Mouse (Mus musculus) gastrocnemius, postnatal 36 days (tissue): ENCODE measurements around the gene 1110017D15Rik. TPM values are rescaled to one million over a fixed set of nuclear protein-coding genes. Genes with fewer than 3 reads are reported as not detected.
"Not testable (repeated sequence)": the region's sequence is repeated elsewhere in the genome, so short reads cannot be mapped to it uniquely, and the experiment has no call there.

Experiments used
- DNase-seq, 2 experiments: peaks; one replicate each; pipeline ENCODE4 v3.0.0; 2022
- intact Hi-C: fragments of 180-260 bp; cut with DNase I; formaldehyde crosslinking; loops from one replicate; pipeline ENCODE4 v1.15.1; 2025
- total RNA-seq, 2 experiments: library from RNA; stranded (reverse); gene quantifications; 2 replicates each; pipeline ENCODE4 v1.2.3; 2021

The 1110017D15Rik gene
- total RNA-seq, 2 experiments from 2014 or later, result 0.37 TPM; not detected in 1

- intact Hi-C loops, result no loop called here
Measured at GRCm38 (mm10) chr4:41493464-41494116, 23.5 kb downstream of the 1110017D15Rik start.

GRCm38 (mm10) chr4:41492951-41493350, 24.2 kb downstream of the 1110017D15Rik start:
- DNase-seq, result no peak
- intact Hi-C loops, result no loop called here

More at GRCm38 (mm10) chr4:41493464-41494116, 23.5 kb downstream of the 1110017D15Rik start:
- no peak for DNase-seq

- intact Hi-C loops, result no loop called here
- DNase-seq, result peak; percentile 54 to 74
Measured at GRCm38 (mm10) chr4:41481601-41482017, 35.5 kb downstream of the 1110017D15Rik start.

- peak; percentile 75 to 78 for DNase-seq
- intact Hi-C loops, result no loop called here
Measured at GRCm38 (mm10) chr4:41480254-41480653, 36.9 kb downstream of the 1110017D15Rik start.

DNA sequence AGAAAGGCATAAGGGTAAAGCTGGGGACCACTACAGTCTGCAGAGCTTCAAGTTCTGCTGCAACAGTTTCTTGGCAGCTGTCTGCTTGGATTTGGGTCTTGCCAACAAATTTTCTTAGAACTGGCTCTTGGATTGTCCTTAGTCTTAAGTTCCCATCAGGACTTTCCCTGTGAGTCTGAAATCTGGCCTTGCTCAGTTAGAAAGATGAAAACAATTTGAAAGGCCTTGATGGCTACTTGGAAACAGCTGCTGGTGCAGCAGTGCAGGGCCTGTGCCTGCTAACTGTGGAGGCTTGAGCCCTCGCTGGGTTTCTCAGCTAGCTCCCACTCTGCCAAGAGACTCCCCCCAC, 37.7 kb downstream of the 1110017D15Rik start:
- intact Hi-C loops, result loop anchor here (5.0 kb wide), 1 partner anchor 133 kb away; no protein-coding TSS in a partner anchor
- peak in 1 of 2 experiments; percentile 14 for DNase-seq

GRCm38 (mm10) chr4:41478751-41479455, 38.2 kb downstream of the 1110017D15Rik start:
- intact Hi-C loops, result loop anchor here (5.0 kb wide), 1 partner anchor 133 kb away; no protein-coding TSS in a partner anchor
- DNase-seq, result no peak

DNA sequence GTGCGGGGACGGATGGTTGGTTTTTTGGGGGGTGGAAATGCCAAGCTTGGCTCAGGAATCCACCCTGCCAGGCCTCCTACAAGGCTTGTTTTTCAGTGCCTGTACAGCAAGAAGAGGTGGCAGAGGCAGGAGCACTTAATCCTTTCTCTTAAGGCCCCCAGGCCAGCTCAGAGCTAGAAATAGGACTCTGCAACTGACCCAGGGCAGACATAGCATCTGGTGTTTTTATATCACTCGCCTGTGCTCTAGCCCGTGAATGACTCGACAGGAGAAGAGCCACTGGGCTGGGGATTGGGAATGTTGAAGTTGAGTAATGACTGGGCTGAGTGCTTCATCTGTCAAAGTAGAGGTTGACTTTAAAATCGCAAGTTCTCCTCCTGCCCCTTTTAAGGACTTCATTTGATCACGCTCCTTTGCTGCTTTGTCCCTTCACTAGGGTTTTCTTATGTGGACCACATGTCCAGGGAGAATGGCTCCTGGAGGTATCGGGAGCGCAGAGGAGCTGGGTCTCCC, 39.4 kb downstream of the 1110017D15Rik start:
- peak in 1 of 2 experiments; percentile 17 for DNase-seq
- intact Hi-C loops, result loop anchor here (5.0 kb wide), 1 partner anchor 135 kb away; no protein-coding TSS in a partner anchor

- no peak for DNase-seq
- intact Hi-C loops, result loop anchor here (5.0 kb wide), 1 partner anchor 176 kb away; no protein-coding TSS in a partner anchor
Measured at GRCm38 (mm10) chr4:41471384-41471689, 45.8 kb downstream of the 1110017D15Rik start.

DNA sequence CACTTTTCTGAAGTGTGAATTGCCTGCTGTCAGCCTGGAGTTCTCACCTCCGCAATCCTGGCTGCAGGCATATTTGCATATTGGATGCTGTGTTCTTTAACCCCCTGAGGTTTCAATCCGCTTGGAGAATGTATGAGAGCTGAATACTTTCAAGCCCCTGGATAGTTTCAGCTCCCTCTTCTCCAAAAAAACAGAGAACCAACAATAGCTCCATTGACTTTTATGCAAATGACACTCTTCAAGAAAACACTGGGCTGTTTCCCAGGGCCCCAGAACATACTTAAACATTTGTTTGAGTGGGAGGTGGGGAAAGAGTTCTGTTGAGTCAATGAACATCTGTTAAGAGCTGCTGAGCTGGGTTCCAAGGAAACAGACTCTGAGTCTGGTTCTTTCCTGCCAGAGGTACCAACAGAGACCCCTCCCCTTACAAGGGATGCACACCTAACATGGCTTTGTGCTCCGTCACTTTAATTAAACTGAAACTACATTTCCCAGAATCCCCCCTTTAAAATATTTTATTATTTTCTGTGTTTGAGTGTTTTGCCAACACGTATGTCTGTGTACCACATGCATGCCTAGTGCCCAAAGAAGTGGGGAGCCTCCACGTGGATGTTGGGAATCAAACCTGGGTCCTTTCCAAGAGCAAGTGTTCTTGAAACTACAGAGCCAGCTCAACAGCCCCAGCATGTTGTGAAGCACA, 46.3 kb downstream of the 1110017D15Rik start:
- intact Hi-C loops, result loop anchor here (5.0 kb wide), 1 partner anchor 176 kb away; no protein-coding TSS in a partner anchor
- DNase-seq, result no peak

- intact Hi-C loops, result loop anchor here (5.0 kb wide), 1 partner anchor 177 kb away; no protein-coding TSS in a partner anchor
- no peak for DNase-seq
Measured at GRCm38 (mm10) chr4:41470051-41470683, 47.0 kb downstream of the 1110017D15Rik start.

GRCm38 (mm10) chr4:41469199-41469598, 47.9 kb downstream of the 1110017D15Rik start:
- intact Hi-C loops, result loop anchor here (2.0 to 5.0 kb wide), 3 partner anchors 36 to 243 kb away; partner anchors contain the start of gene Rpp25l
- DNase-seq, result no peak

DNA sequence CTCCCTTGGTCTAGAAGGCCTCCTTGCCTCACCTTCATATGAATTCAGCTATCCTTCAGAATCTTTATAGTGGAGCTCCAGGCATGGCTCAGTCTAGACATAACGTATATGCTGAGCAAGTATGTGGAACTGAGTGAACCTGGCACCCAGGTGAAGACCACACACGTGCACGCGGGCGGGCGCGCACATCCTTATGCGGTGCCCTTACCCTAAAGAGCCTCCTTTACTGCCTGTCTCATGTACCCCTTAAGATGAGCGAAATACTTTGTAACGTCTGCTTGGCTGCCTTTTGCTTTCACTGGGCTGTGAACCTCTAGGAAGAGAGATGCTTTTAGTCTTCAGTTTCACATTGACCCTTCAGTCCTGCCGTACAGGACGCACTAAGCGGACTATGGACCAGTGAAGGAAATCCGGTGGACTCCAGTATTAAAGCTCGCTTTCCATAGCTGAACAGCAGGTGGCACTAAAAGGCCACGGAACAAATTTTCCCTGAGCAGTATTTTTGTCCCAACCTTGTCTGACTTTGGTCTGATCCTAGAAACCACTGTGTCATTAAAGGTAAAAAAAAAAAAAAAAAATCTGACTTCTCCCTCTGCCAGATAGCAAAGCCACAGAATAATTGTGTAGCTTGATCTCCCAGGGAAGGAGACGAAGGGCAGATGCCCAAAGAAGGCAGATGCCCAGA, 48.6 kb downstream of the 1110017D15Rik start:
- intact Hi-C loops, result loop anchor here (2.0 to 5.0 kb wide), 3 partner anchors 36 to 244 kb away; partner anchors contain the start of gene Rpp25l
- DNase-seq, result peak; percentile 30 to 31

DNA sequence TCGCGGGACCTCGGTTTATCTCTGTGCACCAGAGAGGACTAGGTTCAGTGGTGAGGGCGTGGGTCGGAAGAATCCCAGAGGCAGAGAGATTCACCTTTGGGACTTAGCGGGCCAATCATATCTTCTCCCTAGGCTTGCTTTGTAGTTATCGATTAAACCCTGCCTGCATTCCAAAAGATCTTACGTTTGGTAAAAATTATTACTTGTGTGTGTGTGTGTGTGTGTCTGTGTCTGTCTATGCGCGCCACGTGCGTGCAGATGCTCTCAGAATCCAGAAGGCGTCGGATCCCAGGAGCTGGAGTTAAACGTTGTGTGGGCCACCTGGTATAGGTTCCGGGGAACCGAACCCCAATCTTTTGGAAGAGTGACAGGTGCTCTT, 51.9 kb downstream of the 1110017D15Rik start:
- no peak for DNase-seq
- intact Hi-C loops, result loop anchor here (5.0 kb wide), 2 partner anchors 152 to 247 kb away; partner anchors contain the start of gene Rpp25l

DNA sequence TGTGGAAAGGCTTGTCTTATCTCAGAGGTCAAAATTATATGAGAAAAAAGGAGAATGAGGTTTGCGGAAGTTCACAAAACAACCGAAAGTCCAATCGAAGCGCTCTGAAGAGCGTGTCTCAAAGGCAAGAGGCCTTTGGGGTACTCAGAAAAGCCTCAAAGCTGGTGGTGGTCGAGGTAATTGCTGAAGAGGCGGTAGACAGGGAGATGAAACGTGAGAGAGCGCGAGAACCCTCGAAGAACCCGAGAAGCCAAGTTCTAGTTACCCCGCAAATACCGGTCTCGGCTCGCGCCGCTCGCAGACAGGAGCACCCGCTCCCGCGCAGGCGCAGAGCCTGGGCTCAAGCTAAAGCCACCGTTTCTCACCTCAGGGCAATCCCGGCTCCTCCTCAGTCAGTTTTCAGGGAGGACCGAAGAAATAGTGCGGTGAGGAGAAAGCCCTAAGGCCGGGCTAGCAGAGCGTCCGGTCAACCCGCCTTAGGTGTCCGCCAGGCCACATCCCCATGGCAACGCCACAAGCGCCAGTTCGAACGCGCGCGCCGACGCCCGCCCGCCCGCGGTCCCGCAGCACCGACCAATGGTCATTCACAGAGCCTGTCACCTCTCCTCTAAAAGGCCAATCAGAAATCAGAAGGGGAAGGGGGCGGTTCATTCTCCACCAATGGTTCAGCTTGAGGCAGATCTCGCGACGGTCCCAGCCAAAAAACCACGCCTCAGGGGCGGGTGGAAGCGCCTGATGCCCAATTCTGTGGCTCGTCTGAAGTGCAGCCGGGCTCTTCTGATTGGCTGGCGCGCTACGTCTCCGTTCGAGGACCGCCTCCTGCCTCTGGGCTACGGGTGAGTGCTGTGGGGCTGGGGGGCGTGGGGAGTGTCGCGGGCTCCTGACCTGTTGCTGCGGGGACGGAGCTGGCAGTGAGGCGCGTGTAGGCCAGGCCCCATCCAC, 52.5 kb downstream of the 1110017D15Rik start, which contains the start of the genes Kif24 and Nudt2:
Gene Kif24 (minus strand): TSS at position 543 of the 942 bp plus-strand sequence.
Gene Nudt2 (plus strand): TSS at position 807 of the 942 bp plus-strand sequence.
- peak; percentile 93 to 98 for DNase-seq
- intact Hi-C loops, result loop anchor here (5.0 kb wide), 2 partner anchors 153 to 248 kb away; partner anchors contain the start of gene Rpp25l

DNA sequence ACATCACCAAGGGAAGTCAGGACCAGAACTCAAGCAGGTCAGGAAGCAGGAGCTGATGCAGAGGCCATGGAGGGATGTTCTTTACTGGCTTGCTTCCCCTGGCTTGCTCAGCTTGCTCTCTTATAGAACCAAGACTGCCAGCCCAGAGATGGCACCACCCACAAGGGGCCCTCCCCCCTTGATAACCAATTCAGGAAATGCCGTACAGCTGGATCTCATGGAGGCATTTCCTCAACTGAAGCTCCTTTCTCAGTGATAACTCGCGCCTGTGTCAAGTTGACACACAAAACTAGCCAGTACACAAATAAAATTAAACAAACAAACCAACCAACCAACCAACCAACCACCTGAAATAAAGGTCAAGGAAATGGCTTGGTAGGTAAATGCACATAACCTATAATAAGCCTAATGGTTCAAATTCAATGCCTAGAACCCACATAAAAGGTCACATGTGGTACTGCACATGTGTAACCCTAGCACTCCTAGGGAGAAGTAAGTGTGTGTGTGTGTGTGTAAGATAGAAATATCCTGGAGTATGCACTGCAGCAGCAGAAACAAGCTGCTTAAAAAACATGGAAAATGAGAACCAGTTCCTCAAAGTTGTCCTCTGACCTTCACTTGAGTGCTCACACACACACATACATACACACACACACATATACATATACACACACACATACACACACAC, 53.9 kb downstream of the 1110017D15Rik start:
- DNase-seq, intact Hi-C loops: not testable (repeated sequence)

- intact Hi-C loops, result no loop called here
Measured at GRCm38 (mm10) chr4:41460690-41461089, 56.4 kb downstream of the 1110017D15Rik start.

More at GRCm38 (mm10) chr4:41460690-41461089, 56.4 kb downstream of the 1110017D15Rik start:
- no peak for DNase-seq
